Mouse (Mus musculus) CH12.LX (cell line): ENCODE data around the gene Sept9. TPM values are rescaled to one million over a fixed set of nuclear protein-coding genes. Genes with fewer than 3 reads are reported as not detected.

Experiments
- DNase-seq: peaks from one replicate; pipeline ENCODE4 v3.0.0-alpha.2; 2013; ENCODE audit errors: extremely low read depth
- H3K27ac ChIP-seq: 2 replicates; pipeline ENCODE4 v1.5.1; 2012; ENCODE audit warnings: low read depth, mild to moderate bottlenecking, control low read depth, moderate library complexity; ENCODE audit not compliant: insufficient read depth
- H3K27me3 ChIP-seq: replicated peaks from 2 replicates; pipeline ENCODE3; 2012; ENCODE audit warnings: inconsistent platforms
- H3K36me3 ChIP-seq, 2 experiments: replicated peaks in 1 of 2; 2 replicates each; pipeline versions ENCODE3 to v1.6.1; 2012; ENCODE audit warnings: inconsistent platforms in 1 of 2, low read length in 1 of 2, mild to moderate bottlenecking in 1 of 2, mixed read lengths in 1 of 2, moderate library complexity in 1 of 2; ENCODE audit not compliant: control insufficient read depth in 1 of 2, insufficient read depth in 1 of 2
- H3K4me1 ChIP-seq, 2 experiments: 2 replicates each; pipeline ENCODE4 v1.6.1; 2012; ENCODE audit warnings: inconsistent platforms in 1 of 2, moderate library complexity in 1 of 2; ENCODE audit not compliant: insufficient read depth in 2 of 2, control insufficient read depth in 1 of 2
- H3K4me2 ChIP-seq: 2 replicates; pipeline ENCODE4 v1.6.1; 2012; ENCODE audit warnings: low read depth, mild to moderate bottlenecking, control low read depth; ENCODE audit not compliant: poor library complexity, insufficient read depth, severe bottlenecking
- H3K4me3 ChIP-seq, 3 experiments: fragments of 150-350 bp in 1 of 3; sonication (generic) in 1 of 3; replicated peaks in 1 of 3; 2 replicates each; pipeline versions ENCODE3 to v1.5.1; 2011 to 2012; ENCODE audit warnings: low read depth in 2 of 3, low read length in 2 of 3, mild to moderate bottlenecking in 2 of 3, moderate library complexity in 2 of 3, control low read depth in 1 of 3, improper control_type of control experiment in 1 of 3, inconsistent platforms in 1 of 3, mixed read lengths in 1 of 3; ENCODE audit not compliant: poor library complexity in 1 of 3
- H3K79me2 ChIP-seq: replicated peaks from 2 replicates; pipeline ENCODE4 v1.6.1; 2012; ENCODE audit warnings: mild to moderate bottlenecking, moderate library complexity; ENCODE audit not compliant: control insufficient read depth, poor library complexity, insufficient read depth, severe bottlenecking; ENCODE audit errors: extremely low read depth
- H3K9ac ChIP-seq: 2 replicates; pipeline ENCODE4 v1.6.1; 2012; ENCODE audit warnings: low read depth, mild to moderate bottlenecking, control low read depth, moderate library complexity; ENCODE audit not compliant: insufficient read depth
- H3K9me3 ChIP-seq: replicated peaks from 2 replicates; pipeline ENCODE3; 2012; ENCODE audit warnings: low read length, inconsistent platforms, mixed read lengths
- CHD2 ChIP-seq: IDR thresholded peaks from 2 replicates; pipeline ENCODE4 v1.6.1; 2011; ENCODE audit warnings: low read length, improper control_type of control experiment
- CTCF ChIP-seq, 2 experiments: IDR thresholded peaks in 1 of 2; conservative IDR thresholded peaks in 1 of 2; 2 replicates each; pipeline ENCODE4 v1.5.1; 2011 to 2012; ENCODE audit warnings: low read depth in 2 of 2, low read length in 2 of 2, improper control_type of control experiment in 1 of 2, inconsistent platforms in 1 of 2, mild to moderate bottlenecking in 1 of 2, moderate library complexity in 1 of 2
- ELF1 ChIP-seq: IDR thresholded peaks from 2 replicates; pipeline ENCODE4 v1.6.1; 2014; ENCODE audit warnings: low read depth, mild to moderate bottlenecking, inconsistent platforms, low read length, improper control_type of control experiment
- ETS1 ChIP-seq: conservative IDR thresholded peaks from 2 replicates; pipeline ENCODE4 v1.6.1; 2012; ENCODE audit warnings: low read depth, mild to moderate bottlenecking, inconsistent platforms, low read length, improper control_type of control experiment, moderate library complexity
- JUN ChIP-seq: IDR thresholded peaks from 2 replicates; pipeline ENCODE4 v1.6.1; 2011; ENCODE audit warnings: low read depth, mild to moderate bottlenecking, low read length, improper control_type of control experiment, moderate library complexity; ENCODE audit not compliant: insufficient read depth
- MAFK ChIP-seq: IDR thresholded peaks from 2 replicates; pipeline ENCODE4 v1.6.1; 2011; ENCODE audit warnings: low read length, improper control_type of control experiment; ENCODE audit not compliant: insufficient replicate concordance
- MAZ ChIP-seq: IDR thresholded peaks from 2 replicates; pipeline ENCODE4 v1.6.1; 2012; ENCODE audit warnings: low read depth, mild to moderate bottlenecking, inconsistent platforms, low read length, improper control_type of control experiment, moderate library complexity
- MYC ChIP-seq: IDR thresholded peaks from 2 replicates; pipeline ENCODE4 v1.6.1; 2011; ENCODE audit warnings: low read depth, mild to moderate bottlenecking, improper control_type of control experiment, low read length
- NELFE ChIP-seq: IDR thresholded peaks from 2 replicates; pipeline ENCODE4 v1.6.1; 2011; ENCODE audit warnings: low read depth, low read length, improper control_type of control experiment
- NRF1 ChIP-seq: IDR thresholded peaks from 2 replicates; pipeline ENCODE4 v1.6.1; 2014; ENCODE audit warnings: low read depth, mild to moderate bottlenecking, inconsistent platforms, low read length, improper control_type of control experiment, moderate library complexity
- PAX5 ChIP-seq: IDR thresholded peaks from 2 replicates; pipeline ENCODE4 v1.6.1; 2012; ENCODE audit warnings: low read length, inconsistent platforms, mixed read lengths
- POLR2A ChIP-seq: IDR thresholded peaks from 2 replicates; pipeline ENCODE4 v1.6.1; 2011; ENCODE audit warnings: low read depth, mild to moderate bottlenecking, improper control_type of control experiment, low read length
- RAD21 ChIP-seq: IDR thresholded peaks from 2 replicates; pipeline ENCODE4 v1.6.1; 2011; ENCODE audit warnings: low read depth, mild to moderate bottlenecking, low read length, improper control_type of control experiment, moderate library complexity
- RCOR1 ChIP-seq: conservative IDR thresholded peaks from 2 replicates; pipeline ENCODE4 v1.6.1; 2012; ENCODE audit warnings: low read depth, mild to moderate bottlenecking, inconsistent platforms, low read length, improper control_type of control experiment
- TBP ChIP-seq: conservative IDR thresholded peaks from 2 replicates; pipeline ENCODE4 v1.6.1; 2011; ENCODE audit warnings: low read depth, low read length, improper control_type of control experiment
- TCF12 ChIP-seq: IDR thresholded peaks from 2 replicates; pipeline ENCODE4 v1.6.1; 2014; ENCODE audit warnings: low read depth, mild to moderate bottlenecking, inconsistent platforms, low read length, improper control_type of control experiment
- USF1 ChIP-seq: IDR thresholded peaks from 2 replicates; pipeline ENCODE4 v1.6.1; 2014; ENCODE audit warnings: low read depth, mild to moderate bottlenecking, inconsistent platforms, low read length, improper control_type of control experiment
- ZC3H11A ChIP-seq: IDR thresholded peaks from 2 replicates; pipeline ENCODE4 v1.6.1; 2012; ENCODE audit warnings: low read depth, mild to moderate bottlenecking, inconsistent platforms, low read length, improper control_type of control experiment
- ZKSCAN1 ChIP-seq: IDR thresholded peaks from 2 replicates; pipeline ENCODE4 v1.6.1; 2012; ENCODE audit warnings: low read depth, inconsistent platforms, low read length, improper control_type of control experiment, borderline replicate concordance
- dilution Hi-C: fragments of 300-500 bp; cut with MboI; formaldehyde crosslinking; loops from 2 replicates; pipeline ENCODE4 v1.14.3; 2020; ENCODE audit warnings: low sequenced_read_pairs; ENCODE audit not compliant: extremely low pct_unique_long_range_greater_than_20kb, extremely low pct_ligation_motif_present
- in situ Hi-C: fragments of 300-500 bp; cut with MboI; formaldehyde crosslinking; loops from 3 replicates; pipeline ENCODE4 v1.14.3; 2019; ENCODE audit warnings: low sequenced_read_pairs, low pct_ligation_motif_present, low pct_unique_long_range_greater_than_20kb, mixed read lengths
- polyA plus RNA-seq: library from polyadenylated mRNA; unstranded; fragments of >175 nt; gene quantifications from 2 replicates; pipeline ENCODE4 v1.2.1, GENCODE M21; 2012; ENCODE audit warnings: low read depth; ENCODE audit not compliant: insufficient read length
- total RNA-seq, 2 experiments: library from RNA; depleted of rRNA; stranded (reverse); fragments of 300-350 nt in 1 of 2; fragments of >200 nt in 1 of 2; gene quantifications; 2 replicates each; pipeline ENCODE4 v1.2.3; 2012 to 2014

Gene Sept9
- total and polyA plus RNA-seq, 3 experiments = 47.6 to 128 (median 110) TPM

- Histone ChIP-seq H3K36me3 (peaks cover 4 to 24% of the 10 kb centered on the region in 2 experiments), H3K4me2 (no peak overlapping the region), H3K9ac (no peak overlapping the region), H3K9me3 (no peaks in the 10 kb centered on the region), H3K4me3 (no peak overlapping the region), H3K79me2 (peaks cover 48% of the 10 kb centered on the region), H3K27me3 (no peaks in the 10 kb centered on the region), H3K4me1 (peaks cover 45 to 82% of the 10 kb centered on the region in 2 experiments), H3K27ac (no peak overlapping the region)
- TF ChIP-seq JUN = no peak
- TF ChIP-seq ELF1 = no peak
- no peak for TF ChIP-seq TBP
- TF ChIP-seq RCOR1 = no peak
- no peak for TF ChIP-seq PAX5
- TF ChIP-seq RAD21 = no peak
- TF ChIP-seq ETS1 = no peak
- TF ChIP-seq TCF12 = no peak
- TF ChIP-seq MAFK = no peak
- no peak for TF ChIP-seq ZKSCAN1
- in situ Hi-C loops = loop anchor here (5.0 kb wide), 2 partner anchors 37 to 38 kb away; no protein-coding TSS in a partner anchor
- dilution Hi-C loops = no loop called here
- DNase-seq = no peak
Observed at GRCm38 (mm10) chr11:117269053-117269702, 69.7 kb downstream of the Sept9 start.

- DNase-seq = no peak
- Histone ChIP-seq H3K36me3 (peaks cover 4 to 25% of the 10 kb centered on the region in 2 experiments), H3K79me2 (peaks cover 50% of the 10 kb centered on the region), H3K4me2 (no peak overlapping the region), H3K27me3 (no peaks in the 10 kb centered on the region), H3K9me3 (no peaks in the 10 kb centered on the region), H3K4me1 (peaks cover 45 to 82% of the 10 kb centered on the region in 2 experiments), H3K9ac (no peak overlapping the region), H3K4me3 (no peak overlapping the region), H3K27ac (no peak overlapping the region)
- TF ChIP-seq TCF12 = no peak
- TF ChIP-seq PAX5 = no peak
- no peak for TF ChIP-seq NELFE
- TF ChIP-seq POLR2A = no peak
- TF ChIP-seq NRF1 = no peak
- no peak for TF ChIP-seq CHD2
- TF ChIP-seq MAZ = no peak
- no peak for TF ChIP-seq MYC
- no peak for TF ChIP-seq CTCF (conservative IDR thresholded peaks at IDR 0.05 in 1 of 2, IDR thresholded peaks at IDR 0.05 in 1 of 2; ENCODE audit: low read depth in 2 of 2, low read length in 2 of 2)
- no peak for TF ChIP-seq USF1
- no peak for TF ChIP-seq ZC3H11A
- in situ Hi-C loops (loop anchor here (5.0 kb wide), 2 partner anchors 37 to 38 kb away; no protein-coding TSS in a partner anchor), dilution Hi-C loops (no loop called here)
Observed at GRCm38 (mm10) chr11:117269946-117270345, 70.5 kb downstream of the Sept9 start.
